Mouse (Mus musculus) CD4-positive naive resting alpha-beta T cell, adult 76 days (primary cell): Measurements from ENCODE around the gene Akr1e1. TPM values are rescaled to one million over a fixed set of nuclear protein-coding genes. Genes with fewer than 3 reads are reported as not detected.

Experiments
- total RNA-seq: library from RNA; stranded (reverse); gene quantifications from one replicate; pipeline ENCODE4 v1.2.4, GENCODE M21; 2023

Gene Akr1e1
- 3.1 TPM for total RNA-seq

GRCm38 (mm10) chr13:4608961-4609409 lies at the start of gene Akr1e1:
TSS of gene Akr1e1 (minus strand) at chr13:4609174.

GRCm38 (mm10) chr13:4573871-4574270 lies 35.1 kb downstream of the Akr1e1 start, which contains the start of gene Akr1c21:
TSS of gene Akr1c21 (plus strand) at chr13:4574075.

Other genes starting within 250 kb of the Akr1e1 start
- not detected for gene Akr1c6, start 174.9 kb downstream of the Akr1e1 start, total RNA-seq
- gene Akr1c20, start 85.8 kb downstream of the Akr1e1 start, total RNA-seq = not detected
- not detected for gene Akr1c21, start 35.1 kb downstream of the Akr1e1 start, total RNA-seq